Mouse (Mus musculus): ENCODE measurements around the gene Patj. TPM values are rescaled to one million over a fixed set of nuclear protein-coding genes. Genes with fewer than 3 reads are reported as not detected.

The Patj gene
- polyA plus RNA-seq, 1 experiment from 2014 or later, result 13.4 TPM

- Histone ChIP-seq H3K4me3 (no peak overlapping the region), H3K27ac (no peak overlapping the region), H3K9ac (no peak overlapping the region), H3K27me3 (no peaks in the 10 kb centered on the region), H3K4me1 (no peaks in the 10 kb centered on the region; the same call in 1 of the 2 replicates), H3K9me3 (no peaks in the 10 kb centered on the region; the same call in 1 of the 2 replicates), H3K4me2 (no peak overlapping the region), H3K36me3 (peaks cover 40% of the 10 kb centered on the region)
- 60% methylated on average over 4 of the region's 4 CpGs for WGBS
- no peak for ATAC-seq (ENCODE audit: insufficient number of reproducible peaks, low FRiP score, low TSS enrichment, low read depth)
These were observed 362.6 kb downstream of the Patj start for GRCm38 (mm10) chr4:98758012-98758821.

- Histone ChIP-seq H3K27me3 (no peaks in the 10 kb centered on the region), H3K9me3 (no peaks in the 10 kb centered on the region; the same call in 1 of the 2 replicates), H3K27ac (no peak overlapping the region), H3K36me3 (peaks cover 40% of the 10 kb centered on the region), H3K9ac (no peak overlapping the region), H3K4me3 (no peak overlapping the region), H3K4me1 (no peaks in the 10 kb centered on the region; the same call in 1 of the 2 replicates), H3K4me2 (no peak overlapping the region)
- 67% methylated on average over 3 of the region's 3 CpGs for WGBS
- ATAC-seq (ENCODE audit: insufficient number of reproducible peaks, low FRiP score, low TSS enrichment, low read depth), result no peak
These were observed 363.4 kb downstream of the Patj start for GRCm38 (mm10) chr4:98758872-98759518.

DNA sequence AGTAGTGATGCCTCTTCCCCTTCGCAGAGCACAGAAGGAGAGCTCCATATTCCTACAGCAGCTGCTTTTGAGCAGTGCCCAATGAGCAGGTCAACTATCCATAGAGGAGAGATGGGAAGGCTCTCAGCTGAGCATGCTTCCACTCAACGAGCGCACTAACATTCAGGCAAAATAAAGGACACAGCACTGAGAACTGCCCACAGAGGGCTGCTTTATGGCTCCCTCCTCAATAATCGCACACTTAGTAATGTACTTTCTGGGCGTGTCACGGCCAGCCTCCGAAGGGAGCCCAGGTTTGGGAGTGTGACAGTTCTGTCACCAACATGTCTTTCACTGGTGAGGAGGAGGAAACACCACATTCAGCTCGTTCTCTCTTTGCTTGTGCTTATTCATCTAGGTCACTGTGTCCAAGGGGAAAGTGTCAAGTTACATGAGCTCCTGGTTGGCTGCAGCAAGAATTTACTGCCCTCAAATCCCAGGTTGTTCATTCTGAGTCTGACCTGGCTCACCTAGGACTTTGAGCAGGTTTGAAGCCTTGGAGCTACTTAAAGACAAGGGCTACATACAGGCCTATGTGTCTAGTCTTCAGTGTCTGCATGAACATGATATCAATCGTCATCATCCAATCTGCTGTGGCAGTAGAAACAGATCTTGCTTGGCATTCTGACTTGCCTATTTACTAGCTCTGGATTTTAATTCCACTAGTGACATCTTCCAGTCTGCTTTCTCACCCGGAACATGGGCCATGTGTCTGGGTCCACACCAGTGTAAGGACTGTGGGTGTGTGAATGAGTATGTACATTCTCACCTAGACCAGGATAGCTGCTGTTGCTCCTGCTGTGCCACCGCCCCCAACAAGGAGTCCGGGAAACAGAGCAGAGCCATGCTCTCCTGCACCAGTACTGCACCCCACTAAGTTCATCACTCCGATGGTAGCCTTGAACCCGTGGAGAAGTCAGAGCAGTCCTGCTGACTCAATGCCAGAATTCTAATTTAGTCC is 371.8 kb downstream of the Patj start:
- H3K27me3 ChIP-seq, result no peaks in the 10 kb centered on the region
- no peak for ATAC-seq (ENCODE audit: insufficient number of reproducible peaks, low FRiP score, low TSS enrichment, low read depth)
- H3K4me3 ChIP-seq, result no peak overlapping the region
- no peak overlapping the region for H3K4me2 ChIP-seq
- H3K27ac ChIP-seq, result no peak overlapping the region
- no peaks in the 10 kb centered on the region for H3K9me3 ChIP-seq
- H3K36me3 ChIP-seq, result peaks cover 23% of the 10 kb centered on the region
- H3K4me1 ChIP-seq, result peaks cover 7% of the 10 kb centered on the region; the same call in 1 of the 2 replicates
- H3K9ac ChIP-seq, result no peak overlapping the region
- 61% methylated on average over 14 of the region's 14 CpGs for WGBS

Small RNA genes lying within 50 kb of the gene (microRNA-seq; reads per million reads assigned to microRNA genes)
- not detected for gene Gm22625
- not detected for gene Gm26154

Other genes starting within 250 kb of the Patj start
- gene Tm2d1, start 12.5 kb upstream of the Patj start, polyA plus RNA-seq (2015; fragmentation: Nextera tagmentation; extraction: Ambion mirVana), result 83.4 and 87.7 TPM in 2 replicates

Data from limb, embryonic 15.5 days (tissue).